Comparison of ENCODE assay signal across 18 mouse cellular contexts in the genomic region with DNA sequence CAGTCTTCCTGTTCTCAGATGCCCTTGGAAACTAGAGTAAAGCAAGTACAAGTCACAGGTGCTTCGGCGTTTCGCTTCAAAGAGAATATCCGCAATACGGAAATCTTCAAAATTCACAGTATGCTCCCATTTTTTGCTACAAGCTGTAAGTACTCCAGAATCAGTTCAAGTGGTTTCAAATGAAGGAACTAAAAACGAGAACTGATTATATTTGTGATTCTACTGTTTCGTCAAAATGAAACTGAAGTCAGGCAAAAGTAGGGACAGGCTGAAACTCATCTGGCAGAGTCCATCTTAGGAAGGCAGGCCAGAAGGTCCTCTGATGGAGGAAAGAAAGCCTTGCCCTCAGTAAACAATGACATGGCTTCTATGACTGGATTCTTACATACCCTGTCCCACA.
"Had no signal": no experiment of that assay in that cellular context is flagged by ENCODE, and none has a peak within 500 bp of the region (broad histone marks: within the 10 kb centered on the region; RNA-seq: fewer than 3 reads in every experiment).

No protein-coding gene starts in this region.

- H3K4me1 ChIP-seq: liver, embryonic 13.5 days; liver, embryonic 15.5 days; lung, embryonic 15.5 days; megakaryocyte, embryonic 14.5 days; midbrain, embryonic 13.5 days; neural tube, embryonic 12.5 days had no signal

- ATAC-seq: liver, postnatal 0 days; lung, postnatal 0 days; midbrain, embryonic 13.5 days; midbrain, embryonic 16.5 days had no signal

- H3K4me2 ChIP-seq: liver, embryonic 13.5 days; liver, embryonic 15.5 days; lung, embryonic 15.5 days; midbrain, embryonic 11.5 days; midbrain, embryonic 13.5 days; neural tube, embryonic 12.5 days had no signal

- H3K27me3 ChIP-seq: liver, embryonic 13.5 days; liver, embryonic 15.5 days; lung, embryonic 15.5 days; midbrain, embryonic 13.5 days; neural tube, embryonic 12.5 days had no signal

- H3K27ac ChIP-seq: liver, embryonic 13.5 days; liver, embryonic 15.5 days; lung, embryonic 15.5 days; midbrain, embryonic 13.5 days; neural tube, embryonic 12.5 days had no signal

- H3K4me3 ChIP-seq: liver, embryonic 13.5 days; liver, embryonic 15.5 days; lung, embryonic 15.5 days; megakaryocyte, embryonic 14.5 days; midbrain, embryonic 13.5 days; myocyte; neural tube, embryonic 12.5 days had no signal

- DNase-seq: liver, embryonic 13.5 days; liver, postnatal 0 days; lung, adult 2 months; lung, postnatal 14 days; lung, postnatal 36 days; right cerebral cortex, postnatal 14 days; thymus, adult 18-20 months; thymus, postnatal 14 days; thymus, postnatal 36 days had no signal

- H3K9me3 ChIP-seq: liver, embryonic 13.5 days; liver, embryonic 15.5 days; lung, embryonic 15.5 days; megakaryocyte, embryonic 14.5 days; midbrain, embryonic 13.5 days; neural tube, embryonic 12.5 days had no signal

- H3K9ac ChIP-seq: liver, embryonic 13.5 days; liver, embryonic 15.5 days; liver, postnatal 0 days; lung, embryonic 15.5 days; midbrain, embryonic 13.5 days; neural tube, embryonic 12.5 days had no signal
